Mouse (Mus musculus): Measurements from ENCODE around the gene Rpl35. TPM values are rescaled to one million over a fixed set of nuclear protein-coding genes. Genes with fewer than 3 reads are reported as not detected.
A peak's percentile ranks its signal among the peaks of the same experiment; 100 is the strongest.

Rpl35 gene
- polyA plus RNA-seq, 1 experiment from 2014 or later: 1,020 TPM

GRCm38 (mm10) chr2:38973223-38973622, 32.2 kb downstream of the Rpl35 start:
- no peaks in the 10 kb centered on the region for H3K4me1 ChIP-seq (ENCODE audit: control insufficient read depth, insufficient read depth, low read length)
- no peak for ATAC-seq (ENCODE audit: insufficient read depth, low FRiP score)
- no peak overlapping the region for H3K27ac ChIP-seq (ENCODE audit: low read length)
- H3K4me3 ChIP-seq (replicated peaks; ENCODE audit: low read length): no peak overlapping the region
- H3K27me3 ChIP-seq (ENCODE audit: control insufficient read depth, insufficient read depth, low read length): no peaks in the 10 kb centered on the region
- no peak overlapping the region for H3K4me2 ChIP-seq (ENCODE audit: low read depth, low read length)
- H3K9me3 ChIP-seq (replicated peaks; ENCODE audit: control insufficient read depth, low read length): no peaks in the 10 kb centered on the region
- WGBS: 19% methylated on average over 2 of the region's 2 CpGs
- no peak overlapping the region for H3K9ac ChIP-seq (ENCODE audit: low read length)
- no peaks in the 10 kb centered on the region for H3K36me3 ChIP-seq (ENCODE audit: control insufficient read depth, insufficient read depth, low read length)

DNA sequence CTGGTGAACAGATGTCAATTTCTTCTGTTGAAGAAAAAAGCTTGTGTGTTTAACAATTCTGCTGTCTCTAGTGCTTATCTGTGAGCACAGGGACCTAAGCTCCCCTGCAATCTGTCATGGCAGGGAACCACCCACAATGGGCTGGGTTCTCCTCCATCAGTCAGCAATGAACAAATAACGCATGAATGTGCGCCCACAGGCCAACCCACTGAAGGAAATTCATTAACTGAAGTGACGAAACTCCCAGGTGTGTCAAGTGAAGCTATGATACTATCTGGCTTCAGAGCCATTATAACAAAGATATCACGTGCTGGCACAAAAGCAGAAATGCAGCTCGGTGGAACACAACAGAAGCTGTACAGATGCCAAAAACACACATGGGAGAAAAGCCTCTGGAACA, 35.4 kb downstream of the Rpl35 start:
- 50% methylated on average over 5 of the region's 5 CpGs for WGBS
- Histone ChIP-seq H3K36me3 (ENCODE audit: control insufficient read depth, insufficient read depth, low read length) (no peaks in the 10 kb centered on the region), H3K4me2 (ENCODE audit: low read depth, low read length) (no peak overlapping the region), H3K27ac (ENCODE audit: low read length) (no peak overlapping the region), H3K27me3 (ENCODE audit: control insufficient read depth, insufficient read depth, low read length) (no peaks in the 10 kb centered on the region), H3K9me3 (replicated peaks; ENCODE audit: control insufficient read depth, low read length) (no peaks in the 10 kb centered on the region), H3K4me1 (ENCODE audit: control insufficient read depth, insufficient read depth, low read length) (no peaks in the 10 kb centered on the region), H3K4me3 (replicated peaks; ENCODE audit: low read length) (no peak overlapping the region), H3K9ac (ENCODE audit: low read length) (no peak overlapping the region)
- no peak for ATAC-seq (ENCODE audit: insufficient read depth, low FRiP score)

- Histone ChIP-seq H3K27me3 (ENCODE audit: control insufficient read depth, insufficient read depth, low read length) (no peaks in the 10 kb centered on the region), H3K36me3 (ENCODE audit: control insufficient read depth, insufficient read depth, low read length) (no peaks in the 10 kb centered on the region), H3K9ac (ENCODE audit: low read length) (no peak overlapping the region), H3K4me2 (ENCODE audit: low read depth, low read length) (no peak overlapping the region), H3K4me1 (ENCODE audit: control insufficient read depth, insufficient read depth, low read length) (no peaks in the 10 kb centered on the region), H3K4me3 (replicated peaks; ENCODE audit: low read length) (no peak overlapping the region), H3K9me3 (replicated peaks; ENCODE audit: control insufficient read depth, low read length) (no peaks in the 10 kb centered on the region), H3K27ac (ENCODE audit: low read length) (no peak overlapping the region)
- 82% methylated on average over 2 of the region's 2 CpGs for WGBS
- no peak for ATAC-seq (ENCODE audit: insufficient read depth, low FRiP score)
Observed at GRCm38 (mm10) chr2:38969650-38970049, 35.8 kb downstream of the Rpl35 start.

- H3K27ac ChIP-seq (ENCODE audit: low read length): no peak overlapping the region
- H3K4me2 ChIP-seq (ENCODE audit: low read depth, low read length): no peak overlapping the region
- no peak overlapping the region for H3K4me3 ChIP-seq (replicated peaks; ENCODE audit: low read length)
- WGBS: 9% methylated on average over 4 of the region's 4 CpGs
- no peak for ATAC-seq (ENCODE audit: insufficient read depth, low FRiP score)
- H3K36me3 ChIP-seq (ENCODE audit: control insufficient read depth, insufficient read depth, low read length): no peaks in the 10 kb centered on the region
- no peaks in the 10 kb centered on the region for H3K27me3 ChIP-seq (ENCODE audit: control insufficient read depth, insufficient read depth, low read length)
- no peaks in the 10 kb centered on the region for H3K9me3 ChIP-seq (replicated peaks; ENCODE audit: control insufficient read depth, low read length)
- H3K9ac ChIP-seq (ENCODE audit: low read length): no peak overlapping the region
- H3K4me1 ChIP-seq (ENCODE audit: control insufficient read depth, insufficient read depth, low read length): no peaks in the 10 kb centered on the region
Observed at GRCm38 (mm10) chr2:38964198-38964597, 41.2 kb downstream of the Rpl35 start.

- Histone ChIP-seq H3K27me3 (ENCODE audit: control insufficient read depth, insufficient read depth, low read length) (no peaks in the 10 kb centered on the region), H3K9me3 (replicated peaks; ENCODE audit: control insufficient read depth, low read length) (no peaks in the 10 kb centered on the region), H3K27ac (ENCODE audit: low read length) (no peak overlapping the region), H3K36me3 (ENCODE audit: control insufficient read depth, insufficient read depth, low read length) (no peaks in the 10 kb centered on the region), H3K4me2 (ENCODE audit: low read depth, low read length) (no peak overlapping the region), H3K4me3 (replicated peaks; ENCODE audit: low read length) (no peak overlapping the region), H3K9ac (ENCODE audit: low read length) (no peak overlapping the region), H3K4me1 (ENCODE audit: control insufficient read depth, insufficient read depth, low read length) (no peaks in the 10 kb centered on the region)
- 78% methylated on average over 5 of the region's 5 CpGs for WGBS
- ATAC-seq (ENCODE audit: insufficient read depth, low FRiP score): no peak
Observed at GRCm38 (mm10) chr2:38957671-38958223, 47.7 kb downstream of the Rpl35 start.

GRCm38 (mm10) chr2:38956062-38956461, 49.4 kb downstream of the Rpl35 start:
- no peak for ATAC-seq (ENCODE audit: insufficient read depth, low FRiP score)
- Histone ChIP-seq H3K4me1 (ENCODE audit: control insufficient read depth, insufficient read depth, low read length) (no peaks in the 10 kb centered on the region), H3K27me3 (ENCODE audit: control insufficient read depth, insufficient read depth, low read length) (no peaks in the 10 kb centered on the region), H3K9me3 (replicated peaks; ENCODE audit: control insufficient read depth, low read length) (no peaks in the 10 kb centered on the region), H3K9ac (ENCODE audit: low read length) (no peak overlapping the region), H3K4me2 (ENCODE audit: low read depth, low read length) (no peak overlapping the region), H3K36me3 (ENCODE audit: control insufficient read depth, insufficient read depth, low read length) (no peaks in the 10 kb centered on the region), H3K4me3 (replicated peaks; ENCODE audit: low read length) (no peak overlapping the region), H3K27ac (ENCODE audit: low read length) (no peak overlapping the region)
- 57% methylated on average over 2 of the region's 2 CpGs for WGBS

- no peak overlapping the region for H3K4me3 ChIP-seq (replicated peaks; ENCODE audit: low read length)
- H3K4me2 ChIP-seq (ENCODE audit: low read depth, low read length): no peak overlapping the region
- no peaks in the 10 kb centered on the region for H3K4me1 ChIP-seq (ENCODE audit: control insufficient read depth, insufficient read depth, low read length)
- no peaks in the 10 kb centered on the region for H3K27me3 ChIP-seq (ENCODE audit: control insufficient read depth, insufficient read depth, low read length)
- H3K9me3 ChIP-seq (replicated peaks; ENCODE audit: control insufficient read depth, low read length): no peaks in the 10 kb centered on the region
- H3K36me3 ChIP-seq (ENCODE audit: control insufficient read depth, insufficient read depth, low read length): no peaks in the 10 kb centered on the region
- 70% methylated on average over 5 of the region's 5 CpGs for WGBS
- no peak overlapping the region for H3K9ac ChIP-seq (ENCODE audit: low read length)
- 0 out of 2 replicates have a peak overlapping the region, but pooled peaks have one; percentile 3 for H3K27ac ChIP-seq (ENCODE audit: low read length)
- ATAC-seq (ENCODE audit: insufficient read depth, low FRiP score): no peak
Observed at GRCm38 (mm10) chr2:38953152-38953883, 52.1 kb downstream of the Rpl35 start.

Other genes starting within 250 kb of the Rpl35 start
- 1.5 and 1.8 TPM in 2 replicates for gene Nr6a1, start 77.9 kb downstream of the Rpl35 start, polyA plus RNA-seq (2015; fragmentation: Nextera tagmentation; extraction: Ambion mirVana)
- 4.5 and 5.0 TPM in 2 replicates for gene Olfml2a, start 73.6 kb downstream of the Rpl35 start, polyA plus RNA-seq (2015; fragmentation: Nextera tagmentation; extraction: Ambion mirVana)
- gene Wdr38, start 8.1 kb downstream of the Rpl35 start, polyA plus RNA-seq (2015; fragmentation: Nextera tagmentation; extraction: Ambion mirVana): 1.7 and 1.9 TPM in 2 replicates
- gene Arpc5l, start 276 bp downstream of the Rpl35 start, polyA plus RNA-seq (2015; fragmentation: Nextera tagmentation; extraction: Ambion mirVana): 102 and 114 TPM in 2 replicates
- 27.8 and 31.2 TPM in 2 replicates for gene Golga1, start 59.9 kb upstream of the Rpl35 start, polyA plus RNA-seq (2015; fragmentation: Nextera tagmentation; extraction: Ambion mirVana)
- gene Scai, start 185.1 kb upstream of the Rpl35 start, polyA plus RNA-seq (2015; fragmentation: Nextera tagmentation; extraction: Ambion mirVana): 8.1 and 8.9 TPM in 2 replicates
- 74.6 and 78.5 TPM in 2 replicates for gene Ppp6c, start 220.8 kb upstream of the Rpl35 start, polyA plus RNA-seq (2015; fragmentation: Nextera tagmentation; extraction: Ambion mirVana)

Measured in stomach, embryonic 16.5 days (tissue).